Comparison of ENCODE assay signal across 9 mouse cellular contexts in the genomic region with DNA sequence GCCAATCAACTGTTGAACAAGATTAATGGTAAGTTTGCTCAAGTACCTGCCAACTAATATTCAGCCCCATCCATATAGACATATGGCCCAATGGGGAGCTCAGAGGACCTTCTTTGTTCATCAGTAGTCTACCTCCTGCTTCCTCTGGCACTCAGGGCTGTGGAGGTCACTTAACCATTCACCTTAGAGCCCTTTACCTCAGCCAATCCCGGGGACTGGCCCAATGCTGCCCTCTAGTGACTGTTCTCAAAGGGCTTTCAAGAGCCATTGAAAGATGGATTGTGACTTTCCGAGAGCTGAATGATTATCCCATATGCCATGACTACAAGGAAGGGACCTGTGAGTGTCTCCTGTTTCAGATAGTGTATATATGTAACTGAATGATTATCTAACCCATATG. TPM values are rescaled to one million over a fixed set of nuclear protein-coding genes. Genes with fewer than 3 reads are reported as not detected.
DNase-seq lines count a peak whose midpoint lies in the region; ATAC-seq and TF ChIP-seq lines count a peak whose summit lies in the region.
"Had no signal": no experiment of that assay in that cellular context is flagged by ENCODE, and none has a peak within 500 bp of the region (broad histone marks: within the 10 kb centered on the region; RNA-seq: fewer than 3 reads in every experiment).

No protein-coding gene starts in this region.

- no peaks in the 10 kb centered on the region for H3K27me3 ChIP-seq in intestine, embryonic 15.5 days (replicated peaks)
- no peaks in the 10 kb centered on the region for H3K27me3 ChIP-seq in intestine, embryonic 16.5 days (replicated peaks; ENCODE audit: control insufficient read depth, insufficient read depth, low read length)
- no peaks in the 10 kb centered on the region for H3K27me3 ChIP-seq in stomach, postnatal 0 days (ENCODE audit: control insufficient read depth, insufficient read depth, low read length)
- no peaks in the 10 kb centered on the region for H3K27me3 ChIP-seq in forebrain, embryonic 10.5 days (ENCODE audit: poor library complexity, severe bottlenecking)
- H3K27me3 ChIP-seq: limb, embryonic 15.5 days had no signal

- WGBS in intestine, embryonic 15.5 days = 71% methylated on average over 2 of the region's 2 CpGs
- WGBS in intestine, embryonic 16.5 days = 53% methylated on average over 2 of the region's 2 CpGs
- 51% methylated on average over 2 of the region's 2 CpGs for WGBS in stomach, postnatal 0 days
- WGBS in forebrain, embryonic 10.5 days = 71% methylated on average over 2 of the region's 2 CpGs

- TF ChIP-seq EP300 in stomach, postnatal 0 days (optimal IDR thresholded peaks at IDR 0.05) = no peak

- H3K27ac ChIP-seq in intestine, embryonic 15.5 days = no peak overlapping the region
- no peak overlapping the region for H3K27ac ChIP-seq in intestine, embryonic 16.5 days (ENCODE audit: low read length)
- no peak overlapping the region for H3K27ac ChIP-seq in stomach, postnatal 0 days (replicated peaks)
- no peak overlapping the region for H3K27ac ChIP-seq in forebrain, embryonic 10.5 days
- H3K27ac ChIP-seq: limb, embryonic 15.5 days had no signal

- TF ChIP-seq CTCF in stomach, postnatal 0 days (IDR thresholded peaks at IDR 0.05; ENCODE audit: low read depth) = peak; percentile 75

- ATAC-seq in intestine, embryonic 15.5 days = 0 out of 2 replicates have a peak, but pooled peaks have one; percentile 32
- no peak for ATAC-seq in intestine, embryonic 16.5 days
- ATAC-seq in stomach, postnatal 0 days (ENCODE audit: low FRiP score, low TSS enrichment) = no peak

- no peaks in the 10 kb centered on the region for H3K9me3 ChIP-seq in intestine, embryonic 15.5 days
- no peaks in the 10 kb centered on the region for H3K9me3 ChIP-seq in intestine, embryonic 16.5 days (ENCODE audit: control insufficient read depth, low read length)
- H3K9me3 ChIP-seq in stomach, postnatal 0 days (ENCODE audit: control insufficient read depth, low read length) = no peaks in the 10 kb centered on the region
- peaks cover 9% of the 10 kb centered on the region for H3K9me3 ChIP-seq in forebrain, embryonic 10.5 days
- H3K9me3 ChIP-seq: limb, embryonic 15.5 days had no signal

- H3K4me2 ChIP-seq in intestine, embryonic 15.5 days (replicated peaks) = no peak overlapping the region
- no peak overlapping the region for H3K4me2 ChIP-seq in intestine, embryonic 16.5 days (ENCODE audit: low read depth, low read length)
- H3K4me2 ChIP-seq in stomach, postnatal 0 days (replicated peaks; ENCODE audit: low read depth) = no peak overlapping the region
- H3K4me2 ChIP-seq: limb, embryonic 15.5 days had no signal

- peaks cover 7% of the 10 kb centered on the region for H3K36me3 ChIP-seq in intestine, embryonic 15.5 days
- H3K36me3 ChIP-seq in intestine, embryonic 16.5 days (ENCODE audit: control insufficient read depth, insufficient read depth, low read length) = peaks cover 6% of the 10 kb centered on the region; the same call in 1 of the 2 replicates
- H3K36me3 ChIP-seq in stomach, postnatal 0 days (ENCODE audit: control insufficient read depth, insufficient read depth, low read length) = no peaks in the 10 kb centered on the region
- H3K36me3 ChIP-seq in forebrain, embryonic 10.5 days (replicated peaks) = peaks cover 20% of the 10 kb centered on the region

- DNase-seq in CD4-positive helper T cell, adult 2 months (ENCODE audit: low read depth, low spot score) = peak; percentile 30
- DNase-seq in R1 (ENCODE audit: low read depth, low spot score) = peak; percentile 59
- peak; percentile 26 to 30 for DNase-seq in frontal cortex, postnatal 36 days (ENCODE audit: low spot score in 2 of 2)
- peak; percentile 6 to 22 for DNase-seq in layer of hippocampus, postnatal 36 days
- peak; percentile 20 for DNase-seq in stomach, postnatal 0 days (ENCODE audit: low spot score)
- DNase-seq in forebrain, embryonic 10.5 days (ENCODE audit: extremely low spot score, low spot score) = no peak

- H3K4me1 ChIP-seq in intestine, embryonic 15.5 days (replicated peaks) = 0 out of 2 replicates have a peak, but pooled peaks cover 3% of the 10 kb centered on the region
- H3K4me1 ChIP-seq in intestine, embryonic 16.5 days (ENCODE audit: control insufficient read depth, insufficient read depth, low read length) = no peaks in the 10 kb centered on the region; the same call in 1 of the 2 replicates
- H3K4me1 ChIP-seq in stomach, postnatal 0 days (replicated peaks; ENCODE audit: control insufficient read depth, insufficient read depth) = no peaks in the 10 kb centered on the region
- H3K4me1 ChIP-seq in forebrain, embryonic 10.5 days = peaks cover 11% of the 10 kb centered on the region
- H3K4me1 ChIP-seq: limb, embryonic 15.5 days had no signal

- H3K4me3 ChIP-seq in intestine, embryonic 15.5 days (replicated peaks) = no peak overlapping the region
- H3K4me3 ChIP-seq in intestine, embryonic 16.5 days (ENCODE audit: low read length) = no peak overlapping the region
- no peak overlapping the region for H3K4me3 ChIP-seq in stomach, postnatal 0 days (ENCODE audit: low read depth, low read length)
- no peak overlapping the region for H3K4me3 ChIP-seq in forebrain, embryonic 10.5 days
- H3K4me3 ChIP-seq: limb, embryonic 15.5 days had no signal

- H3K9ac ChIP-seq in intestine, embryonic 15.5 days = no peak overlapping the region
- H3K9ac ChIP-seq in intestine, embryonic 16.5 days (ENCODE audit: low read depth, low read length) = no peak overlapping the region
- H3K9ac ChIP-seq in stomach, postnatal 0 days (ENCODE audit: low read length) = no peak overlapping the region
- H3K9ac ChIP-seq: limb, embryonic 15.5 days had no signal

RNA-seq across cellular contexts. Expression of a gene that starts 9.4 kb away (rescaled TPM):
- polyA plus RNA-seq in intestine, embryonic 15.5 days (2015; fragmentation: Nextera tagmentation; extraction: Ambion mirVana) = 2.9 and 4.2 TPM in 2 replicates
- polyA plus RNA-seq in intestine, embryonic 16.5 days (2015; fragmentation: Nextera tagmentation; extraction: Ambion mirVana) = 4.2 and 5.1 TPM in 2 replicates
- total RNA-seq in layer of hippocampus, postnatal 36 days (2021) = not detected
- not detected in 2 replicates for polyA plus RNA-seq in stomach, postnatal 0 days (2015; fragmentation: Nextera tagmentation; extraction: Ambion mirVana)
- not detected in 2 replicates for polyA plus RNA-seq in forebrain, embryonic 10.5 days (2016; fragmentation: Nextera tagmentation; extraction: Ambion mirVana)
- polyA plus RNA-seq: limb, embryonic 15.5 days had no signal
